Mouse (Mus musculus) CD8-positive naive resting alpha-beta T cell, adult 2 months (primary cell): ENCODE data around the gene Csrnp3.

Experiments used
- DNase-seq, 2 experiments: peaks; one replicate each; pipeline ENCODE4 v3.0.0; 2022; ENCODE audit warnings: low read depth in 2 of 2, low spot score in 2 of 2

Gene Csrnp3

DNA sequence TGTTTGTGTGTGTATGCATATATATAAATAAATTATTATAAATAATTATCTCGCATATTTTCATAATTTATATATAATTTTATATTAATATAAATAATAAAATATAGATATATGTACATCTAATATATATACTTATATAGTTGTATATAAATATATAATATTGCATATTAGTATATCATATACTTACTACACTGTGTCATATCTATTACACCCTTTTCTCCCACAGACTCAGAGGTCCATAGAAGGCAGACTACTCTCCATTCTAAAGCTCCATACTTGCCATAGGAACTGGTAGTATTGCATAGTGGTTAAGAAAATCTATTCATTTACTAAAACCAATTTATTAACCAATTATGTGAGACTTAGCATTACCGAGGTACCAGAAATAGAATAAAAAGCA lies 164.1 kb downstream of the Csrnp3 start:
- DNase-seq: no peak

DNA sequence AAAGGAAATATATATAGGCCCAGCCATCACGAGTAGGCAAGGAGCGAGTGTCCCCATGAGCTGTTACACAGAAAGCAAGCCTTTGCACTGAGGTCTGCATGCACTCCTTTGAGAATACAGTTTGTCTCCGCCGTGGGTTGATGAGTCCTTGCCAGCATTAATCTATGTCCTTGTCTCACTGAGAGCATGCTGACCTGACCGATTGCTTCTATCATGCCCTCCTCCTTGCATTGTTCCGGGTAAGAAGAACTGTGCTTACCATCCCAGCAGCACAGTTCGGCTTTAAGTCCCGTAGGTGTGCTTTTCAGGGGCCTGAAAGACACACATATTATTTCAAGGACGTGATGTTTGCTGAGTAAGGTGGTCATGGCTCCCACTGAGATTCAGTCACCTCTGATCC lies 173.1 kb downstream of the Csrnp3 start:
- DNase-seq: no peak

DNA sequence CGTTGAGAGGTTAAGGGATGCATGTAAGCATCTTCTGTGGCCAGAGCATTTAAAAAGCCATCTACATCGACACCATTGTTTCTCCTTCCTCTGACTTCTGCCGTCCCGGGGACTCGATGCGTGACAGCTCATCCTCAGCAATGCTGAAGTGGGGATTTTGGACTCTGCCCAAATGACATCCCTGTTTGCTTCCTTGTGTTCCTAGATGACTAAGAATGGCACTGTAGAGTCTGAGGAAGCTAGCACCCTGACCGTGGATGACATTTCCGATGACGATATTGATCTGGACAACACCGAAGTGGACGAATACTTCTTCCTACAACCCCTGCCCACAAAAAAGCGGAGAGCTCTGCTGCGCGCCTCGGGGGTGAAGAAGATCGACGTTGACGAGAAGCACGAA lies 173.7 kb downstream of the Csrnp3 start:
- no peak for DNase-seq

DNA sequence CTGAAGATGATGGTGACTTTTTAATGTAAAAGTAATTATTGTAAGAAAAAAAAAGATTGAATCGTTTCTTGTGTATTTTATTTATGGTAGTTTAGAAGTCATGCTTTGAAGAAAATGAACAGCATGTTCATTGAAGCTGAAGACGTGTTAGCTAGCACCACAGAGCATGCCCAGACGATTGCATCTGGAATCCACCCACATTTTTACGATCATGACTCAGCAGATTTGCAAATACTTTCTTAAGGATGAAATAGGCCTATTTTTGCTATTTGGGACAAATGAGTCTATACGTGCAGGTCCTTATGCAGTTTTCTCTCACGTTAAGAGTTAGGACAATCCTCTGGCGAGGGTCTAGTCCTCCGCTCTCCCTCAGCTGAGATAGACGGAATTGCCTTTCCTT lies 177.9 kb downstream of the Csrnp3 start:
- no peak for DNase-seq

DNA sequence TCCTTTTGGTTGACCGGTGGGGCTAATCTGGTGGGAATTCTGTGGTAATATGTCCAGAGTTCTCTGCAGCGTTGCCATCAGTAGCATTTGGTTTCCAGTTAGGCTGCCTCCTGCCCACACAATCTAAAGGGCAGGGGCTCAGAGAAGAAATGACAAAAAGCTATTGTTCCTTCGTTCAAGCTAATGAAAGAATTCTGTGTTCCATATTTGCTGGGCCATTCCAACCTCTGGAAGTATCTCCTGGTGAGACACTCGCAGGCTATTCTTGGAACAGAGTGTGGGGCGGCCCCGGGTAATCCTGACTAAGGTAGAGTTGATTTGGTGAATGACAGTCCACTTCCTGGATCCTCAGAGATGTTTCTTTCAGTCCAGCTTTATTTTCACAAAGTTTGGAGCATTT lies 179.3 kb downstream of the Csrnp3 start:
- no peak for DNase-seq

DNA sequence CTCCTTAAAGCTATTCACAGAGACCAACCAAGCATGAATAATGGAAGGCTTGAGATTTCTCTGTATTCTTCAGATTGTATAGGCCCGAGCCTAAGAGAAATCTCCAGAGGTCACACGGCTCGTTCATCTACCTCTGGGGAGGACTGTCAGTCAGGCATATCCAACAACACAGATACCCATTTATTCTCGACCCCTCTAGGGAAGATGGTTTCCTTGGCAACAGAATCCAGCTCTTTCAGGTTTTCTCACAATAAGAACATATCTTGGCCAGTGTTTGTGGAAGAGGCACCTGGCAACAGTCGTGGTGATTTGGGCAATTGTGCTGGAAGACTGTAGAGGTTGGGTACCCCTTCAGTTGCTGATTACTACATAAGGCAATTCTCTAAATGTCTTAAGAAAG lies 183.2 kb downstream of the Csrnp3 start:
- no peak for DNase-seq

DNA sequence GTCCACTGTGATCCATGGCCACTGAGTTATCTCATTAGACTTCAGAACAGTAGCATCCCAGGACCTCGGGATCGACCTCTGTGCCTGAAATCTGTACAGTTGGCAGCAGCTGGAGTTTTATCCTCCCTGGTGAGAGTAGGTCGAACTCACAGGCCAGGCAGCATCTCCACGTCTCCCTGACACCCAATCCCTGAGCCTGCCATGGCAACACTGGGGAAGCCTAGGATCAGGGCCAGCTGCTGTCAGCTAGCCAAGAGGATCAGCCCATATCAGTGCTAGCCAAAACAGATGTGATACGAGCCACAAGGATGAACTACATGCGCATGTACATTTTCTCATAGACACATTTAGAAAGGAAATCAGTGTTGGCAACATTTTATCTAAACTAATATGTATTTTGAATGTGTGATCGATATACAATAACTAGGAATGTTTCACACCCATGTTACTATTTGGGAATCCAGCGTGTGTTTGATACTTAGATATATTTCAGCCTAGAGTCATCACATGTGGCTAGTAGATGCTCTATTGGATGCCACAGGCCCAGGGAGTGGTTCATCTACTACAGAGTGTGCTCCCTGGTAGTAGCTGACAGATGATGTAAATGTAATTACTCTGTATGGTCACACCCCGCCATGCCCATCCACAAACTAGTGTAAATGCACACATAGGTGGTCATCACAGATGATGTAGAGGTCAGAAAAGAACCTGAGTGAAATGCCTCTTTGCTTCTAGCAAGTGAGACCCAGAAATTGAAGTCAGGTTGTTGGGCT lies 189.5 kb downstream of the Csrnp3 start:
- no peak for DNase-seq

DNA sequence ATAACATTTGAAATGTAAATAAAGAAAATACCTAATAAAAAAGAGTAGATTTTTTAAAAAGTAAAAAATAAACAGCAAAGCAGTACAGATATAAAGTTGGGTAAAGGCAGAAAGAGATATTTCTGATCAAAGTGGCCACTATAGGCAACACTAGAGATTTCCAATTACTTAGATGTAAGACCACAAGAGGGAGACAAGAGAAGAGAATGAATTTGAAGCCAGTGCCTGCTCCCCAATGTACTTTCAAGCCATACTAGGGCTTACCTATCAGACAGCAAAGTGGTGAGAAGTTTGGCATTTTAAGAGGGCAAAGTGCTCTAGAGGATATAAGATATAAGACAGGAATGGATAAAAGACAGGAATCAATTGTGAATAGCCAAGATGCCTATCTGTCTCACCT lies 195.0 kb downstream of the Csrnp3 start:
- no peak for DNase-seq

DNA sequence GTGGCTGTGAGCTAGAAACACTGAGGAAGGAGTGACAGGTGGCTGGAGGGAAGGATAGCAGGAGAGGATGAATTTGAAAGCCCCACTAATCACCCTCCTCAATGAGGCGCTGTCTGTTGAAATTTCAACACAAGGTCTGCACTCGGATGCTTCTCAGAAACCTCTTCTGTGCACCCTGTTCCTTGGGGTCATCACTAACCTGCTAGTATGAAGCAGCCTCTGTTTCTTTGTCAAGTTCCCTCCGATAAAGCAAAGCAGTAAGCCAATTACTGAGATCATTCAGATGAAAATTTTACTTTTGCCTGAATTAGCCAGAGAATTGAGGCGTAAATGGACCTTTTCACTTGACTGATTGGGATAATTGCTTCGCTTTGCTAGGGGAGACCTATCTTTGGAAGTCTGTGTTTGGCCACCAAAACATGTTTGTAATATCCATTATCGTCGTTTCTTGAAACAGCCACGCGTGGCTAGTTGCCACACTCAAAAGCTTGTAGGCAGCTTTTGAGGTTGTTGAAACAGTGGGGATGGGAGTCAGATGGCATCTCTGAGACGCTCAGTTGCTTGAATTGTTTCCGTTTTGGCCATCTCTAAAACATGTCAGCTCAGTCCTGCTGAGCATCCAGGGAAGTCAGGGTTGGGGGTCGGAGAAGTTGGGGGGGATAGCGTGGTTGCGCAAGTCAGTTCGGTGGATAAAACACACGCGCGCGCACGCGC lies 195.8 kb downstream of the Csrnp3 start:
- DNase-seq: no peak

DNA sequence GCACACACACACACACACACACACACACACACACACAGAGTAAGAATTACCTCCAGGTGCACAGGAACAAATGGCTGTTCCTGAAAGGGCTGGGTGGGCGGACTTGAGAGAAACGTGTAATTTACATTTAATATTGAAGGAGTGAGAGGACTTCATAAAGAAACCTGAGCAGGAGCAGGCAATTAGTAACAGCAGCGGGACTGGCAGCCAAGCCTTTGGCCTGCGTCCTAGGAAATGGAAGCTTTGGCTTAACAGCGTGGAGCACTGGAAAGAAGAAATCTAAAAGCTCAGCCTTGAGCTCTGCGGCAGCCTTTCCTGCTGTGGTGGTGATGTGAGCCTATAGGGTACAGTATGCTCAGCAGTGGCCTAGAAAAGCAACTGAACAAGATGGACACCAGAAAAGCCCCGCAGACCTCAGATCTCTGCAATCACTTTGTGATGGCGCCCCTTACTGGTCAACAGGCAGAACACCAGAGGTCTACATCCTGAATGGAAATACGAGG lies 196.4 kb downstream of the Csrnp3 start:
- no peak for DNase-seq

DNA sequence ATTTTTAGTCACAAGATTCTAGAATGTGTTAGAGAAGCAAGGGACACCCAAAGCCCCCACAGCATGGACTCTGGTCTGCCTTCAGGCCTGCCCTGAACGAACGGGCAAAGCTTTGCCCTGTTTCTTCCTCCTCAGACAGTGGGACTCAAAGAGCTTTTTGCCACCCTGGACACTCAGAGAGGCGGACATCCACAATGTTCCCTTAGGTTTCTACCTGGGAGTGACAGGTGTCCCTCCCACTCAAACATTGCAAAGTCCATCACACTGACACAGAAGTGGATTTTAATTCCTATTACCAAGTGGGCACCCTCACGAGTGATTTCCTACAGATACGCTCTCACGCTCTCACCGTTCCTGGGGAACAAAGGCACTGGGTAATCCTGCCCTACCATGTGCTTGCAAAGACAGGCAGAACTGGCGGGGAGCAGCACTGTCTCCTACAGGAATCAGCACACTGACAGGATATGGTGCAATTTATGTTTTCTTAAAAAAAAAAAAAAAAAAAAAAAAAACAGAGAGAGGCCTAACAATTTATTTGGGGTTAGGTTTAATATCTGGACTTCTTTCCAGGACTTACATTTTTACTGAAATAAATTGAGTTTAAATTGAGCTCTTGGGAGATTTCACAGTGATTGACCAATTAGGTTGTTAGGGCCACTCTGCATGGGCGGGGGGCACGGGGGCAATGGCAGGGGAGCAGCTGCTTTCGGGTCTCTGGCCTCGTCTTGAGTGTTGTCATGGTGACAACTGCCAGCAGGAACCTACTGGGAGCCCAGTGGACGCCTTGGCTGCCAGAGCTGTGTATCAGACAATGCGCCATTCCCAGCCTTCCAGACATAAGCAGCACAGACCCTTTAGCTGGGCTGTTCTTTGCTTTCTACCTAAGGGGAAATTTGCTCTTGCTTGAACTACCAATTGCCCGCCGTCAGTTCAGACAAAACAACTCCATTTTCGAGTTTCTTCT lies 198.2 kb downstream of the Csrnp3 start:
- no peak for DNase-seq

DNA sequence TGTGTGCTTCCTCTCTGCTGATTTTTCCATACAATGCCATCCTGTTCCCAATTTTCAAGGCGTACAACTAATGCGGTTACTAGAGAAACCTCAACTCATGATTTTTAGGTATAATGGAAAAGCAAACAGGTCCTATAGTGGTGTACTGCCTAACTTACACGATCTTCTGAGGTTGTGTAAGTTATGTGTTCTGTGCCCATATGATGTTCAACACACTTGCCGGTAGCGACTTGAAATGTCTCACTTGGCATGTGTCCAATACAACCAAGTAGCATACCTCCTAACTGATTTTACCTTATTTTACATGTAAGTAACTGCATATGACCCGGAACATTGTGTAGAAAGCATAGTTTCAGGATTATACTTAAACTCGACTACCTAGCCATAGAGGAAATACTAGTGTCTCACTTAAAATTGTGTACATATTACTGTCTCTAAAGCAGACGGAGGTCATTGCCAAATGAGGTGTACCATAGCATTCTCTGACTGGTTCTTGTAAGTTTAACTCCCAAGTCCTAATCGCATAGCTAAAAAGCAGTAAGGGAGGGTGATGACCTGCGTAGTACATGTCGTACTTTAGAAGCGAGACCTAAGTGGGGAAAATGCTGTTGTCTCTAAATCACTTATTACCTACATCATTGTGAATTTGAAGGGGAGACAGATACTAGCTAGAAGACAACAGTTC lies 199.0 kb downstream of the Csrnp3 start:
- no peak for DNase-seq

DNA sequence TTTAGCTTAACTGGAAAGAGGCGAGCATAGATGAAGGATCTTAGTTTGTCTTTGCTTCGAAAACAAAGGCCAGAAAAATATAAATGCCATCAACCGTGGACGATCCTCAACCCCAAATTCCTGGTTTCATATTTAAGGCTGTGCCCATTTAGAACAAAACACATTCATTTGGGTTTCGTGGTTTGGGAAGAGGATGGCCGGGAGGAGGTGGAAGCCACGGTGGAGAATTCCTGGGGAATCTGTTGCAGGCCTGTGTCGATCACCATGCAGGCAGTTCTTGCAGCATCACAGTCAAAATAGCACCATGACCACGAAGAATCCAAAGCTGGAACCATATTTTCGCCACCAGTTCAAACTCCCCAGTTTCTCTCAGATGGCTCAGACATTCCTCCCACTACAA lies 217.7 kb downstream of the Csrnp3 start:
- no peak for DNase-seq

DNA sequence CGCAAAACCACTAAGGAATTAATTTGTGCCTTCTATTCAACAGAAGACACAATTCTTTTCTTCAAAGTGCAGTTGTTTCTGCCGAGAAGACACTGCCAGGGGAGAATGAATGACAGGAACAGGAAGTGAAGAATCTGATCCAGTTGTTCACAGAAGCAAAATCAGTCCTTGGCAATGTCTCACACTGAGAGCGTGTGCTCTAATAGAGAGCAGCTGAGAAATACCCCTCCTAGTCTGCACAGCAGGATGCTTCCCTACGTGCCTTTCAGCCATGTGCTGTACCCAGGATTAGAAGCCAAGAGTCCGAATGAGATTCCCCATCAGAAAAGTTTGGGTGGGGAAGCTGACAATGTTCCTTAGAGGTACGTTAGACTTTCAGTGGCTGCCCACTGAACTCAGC lies 223.9 kb downstream of the Csrnp3 start:
- DNase-seq: no peak

DNA sequence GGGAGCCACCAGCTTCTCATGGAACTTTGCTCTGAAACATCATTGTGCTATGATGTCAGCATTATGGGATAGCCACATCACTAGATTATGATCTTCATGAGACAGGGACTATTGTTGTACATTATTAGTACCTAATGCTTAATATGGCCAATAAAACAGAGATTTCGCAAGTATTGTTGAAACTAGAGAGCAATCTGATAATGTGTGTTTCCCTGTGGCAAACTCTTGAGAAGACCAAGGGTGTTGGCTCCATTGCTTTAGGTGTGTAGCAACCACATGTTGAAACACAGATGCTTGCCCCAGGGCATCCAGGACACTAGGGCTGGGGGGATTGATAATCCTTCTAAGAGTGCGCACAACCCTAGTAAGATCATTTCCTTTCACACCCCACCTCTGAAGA lies 235.2 kb downstream of the Csrnp3 start:
- no peak for DNase-seq
